Mouse (Mus musculus) spleen, postnatal 36 days (tissue): ENCODE results near the gene Bsn.

Experiments
- DNase-seq, 2 experiments: peaks; one replicate each; pipeline ENCODE4 v3.0.0; 2022; ENCODE audit warnings: low spot score in 2 of 2, mixed read lengths in 1 of 2

The Bsn gene

GRCm38 (mm10) chr9:108126436-108127180, 63.6 kb downstream of the Bsn start:
- DNase-seq, result no peak

GRCm38 (mm10) chr9:108125731-108126130, 64.5 kb downstream of the Bsn start:
- DNase-seq, result no peak

- DNase-seq, result no peak
Observed at GRCm38 (mm10) chr9:108123916-108124315, 66.3 kb downstream of the Bsn start.

- DNase-seq, result no peak
Observed at GRCm38 (mm10) chr9:108121170-108121969, 68.8 kb downstream of the Bsn start.

- peak in 1 of 2 experiments; percentile 47 for DNase-seq
Observed at GRCm38 (mm10) chr9:108120671-108121070, 69.5 kb downstream of the Bsn start.

GRCm38 (mm10) chr9:108119891-108120411, 70.2 kb downstream of the Bsn start:
- DNase-seq, result no peak

- DNase-seq, result no peak
Observed at GRCm38 (mm10) chr9:108117143-108117542, 73.0 kb downstream of the Bsn start.

DNA sequence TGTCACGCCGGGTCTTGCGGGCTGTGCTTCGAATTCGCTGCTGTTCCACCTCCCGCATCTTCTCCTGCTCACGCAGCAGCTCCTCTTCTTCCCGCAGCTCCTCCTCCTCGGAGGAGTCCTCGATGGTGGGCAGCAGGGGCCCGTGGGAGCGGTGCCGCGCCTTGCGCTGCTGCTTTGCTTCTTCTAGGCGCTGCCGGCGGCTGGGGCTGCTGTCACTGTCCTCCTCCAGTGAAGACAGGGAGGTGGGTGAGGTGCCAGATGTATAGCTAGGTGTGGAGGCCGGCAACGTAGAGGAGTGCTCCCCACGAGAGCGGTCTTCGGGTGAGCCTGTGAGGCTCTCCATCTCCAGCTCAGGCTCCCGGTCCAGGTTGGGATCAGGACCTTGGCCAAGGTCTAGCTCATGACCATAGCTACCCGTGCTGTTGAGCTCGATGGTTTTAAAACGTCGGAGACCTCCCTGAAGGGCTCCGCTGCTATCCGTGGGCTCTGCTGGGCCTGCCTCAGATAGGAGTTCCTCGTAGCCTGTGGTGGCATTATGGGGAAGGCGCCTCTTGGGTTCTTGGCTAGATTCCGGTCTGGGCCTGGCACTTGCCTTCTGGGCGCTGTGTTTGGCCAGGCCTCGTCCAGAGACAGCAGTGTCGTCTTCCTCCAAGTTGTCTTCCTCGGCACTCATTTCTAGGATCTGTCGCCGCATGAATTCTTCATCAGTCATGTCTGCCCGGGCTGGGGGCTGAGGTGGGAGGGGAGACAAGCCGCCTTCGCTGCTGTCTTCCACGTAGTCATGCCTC, 74.7 kb downstream of the Bsn start:
- DNase-seq, result no peak

DNA sequence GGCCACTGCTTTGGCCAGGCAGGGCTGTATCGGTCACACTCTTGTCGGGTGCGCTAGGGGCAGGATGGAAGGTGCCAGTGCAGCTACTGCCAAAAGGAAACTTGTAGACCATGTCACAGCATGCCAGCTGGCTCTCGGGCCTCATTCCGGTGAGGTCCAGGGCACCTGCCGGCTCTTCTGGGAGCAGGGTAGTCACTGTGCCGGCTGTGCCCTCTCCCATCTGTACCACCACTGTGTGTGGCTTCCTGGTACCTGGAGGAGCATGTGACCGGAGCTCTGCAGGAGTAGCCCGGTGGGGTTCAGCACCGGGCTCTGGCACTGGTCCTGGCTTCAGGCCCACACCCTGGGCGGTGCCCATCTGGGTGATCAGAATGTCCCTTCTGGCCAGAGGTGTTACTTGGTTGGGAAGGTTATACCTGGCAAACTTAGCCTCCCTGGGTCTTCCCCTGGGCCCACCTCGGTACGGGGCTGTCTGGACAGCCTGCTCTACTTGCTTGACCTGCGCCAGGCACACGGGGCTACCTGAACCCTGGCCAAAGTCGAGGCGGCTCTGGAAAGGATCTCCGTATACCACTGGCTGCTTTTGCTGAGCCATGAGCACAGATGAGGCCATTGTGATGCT, 77.4 kb downstream of the Bsn start:
- no peak for DNase-seq

GRCm38 (mm10) chr9:108111593-108112121, 78.5 kb downstream of the Bsn start:
- DNase-seq, result no peak

DNA sequence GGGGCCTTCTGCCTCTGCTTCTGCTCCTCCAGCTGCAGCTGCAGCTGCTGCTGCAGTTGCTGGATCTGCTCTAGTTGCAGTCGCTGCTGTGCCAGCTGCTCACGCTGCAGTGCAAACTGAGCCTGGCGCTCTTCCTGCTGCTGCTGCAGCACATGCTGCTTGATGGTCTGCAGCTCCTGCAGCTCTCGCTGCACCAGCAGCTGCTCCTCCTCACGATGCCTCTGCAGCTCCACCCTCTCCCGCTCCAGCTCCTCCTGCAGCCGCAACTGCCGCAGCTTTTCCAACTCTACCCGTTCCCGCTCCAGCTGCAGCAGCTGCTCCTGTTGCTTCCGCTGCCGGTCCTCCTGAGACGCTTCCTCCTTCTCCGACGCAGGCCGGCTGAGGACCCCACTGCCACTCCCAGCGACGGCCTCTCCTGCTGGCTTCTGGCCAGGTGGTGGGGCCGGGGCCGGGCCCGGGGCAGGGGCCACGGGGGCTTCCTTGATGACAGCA, 79.0 kb downstream of the Bsn start:
- DNase-seq, result no peak

DNA sequence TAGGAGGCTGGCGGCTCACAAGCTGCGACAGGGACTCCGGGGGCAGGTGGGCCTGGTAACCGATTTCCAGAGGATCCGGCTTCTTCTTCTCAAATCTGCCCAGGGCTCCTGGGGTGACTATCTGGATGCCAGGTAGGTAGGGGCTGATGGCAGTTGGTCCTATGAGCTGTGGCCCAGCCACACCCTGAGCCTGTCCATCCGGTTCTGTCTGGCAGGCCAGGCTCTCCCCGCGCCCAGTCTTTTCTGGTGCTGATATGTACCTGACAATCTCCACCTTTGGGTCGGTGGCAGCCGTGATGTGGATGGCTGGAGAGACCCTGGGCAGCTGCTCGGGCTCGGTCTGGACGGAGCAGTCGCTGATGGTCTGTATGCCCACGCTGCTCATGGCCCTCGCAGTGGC, 80.0 kb downstream of the Bsn start:
- no peak for DNase-seq

GRCm38 (mm10) chr9:108107867-108108266, 82.3 kb downstream of the Bsn start:
- no peak for DNase-seq

- DNase-seq, result no peak
Observed at GRCm38 (mm10) chr9:108106090-108106489, 84.1 kb downstream of the Bsn start.

DNA sequence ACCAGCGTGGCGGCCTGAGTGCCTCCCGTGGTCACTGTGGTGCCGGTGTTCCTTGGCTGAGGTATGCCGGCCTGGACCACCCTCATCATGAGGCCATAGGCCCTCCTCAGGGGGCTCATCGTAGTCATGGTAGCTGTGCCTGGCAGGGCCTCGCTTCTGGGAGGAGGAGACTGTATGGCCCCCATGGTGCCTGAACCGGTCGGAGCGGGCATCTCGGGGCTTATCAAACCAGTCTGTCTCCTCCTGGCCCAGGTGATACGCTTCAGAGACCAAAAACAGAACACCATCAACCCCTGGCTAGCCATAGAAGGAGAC, 84.7 kb downstream of the Bsn start:
- no peak for DNase-seq

DNA sequence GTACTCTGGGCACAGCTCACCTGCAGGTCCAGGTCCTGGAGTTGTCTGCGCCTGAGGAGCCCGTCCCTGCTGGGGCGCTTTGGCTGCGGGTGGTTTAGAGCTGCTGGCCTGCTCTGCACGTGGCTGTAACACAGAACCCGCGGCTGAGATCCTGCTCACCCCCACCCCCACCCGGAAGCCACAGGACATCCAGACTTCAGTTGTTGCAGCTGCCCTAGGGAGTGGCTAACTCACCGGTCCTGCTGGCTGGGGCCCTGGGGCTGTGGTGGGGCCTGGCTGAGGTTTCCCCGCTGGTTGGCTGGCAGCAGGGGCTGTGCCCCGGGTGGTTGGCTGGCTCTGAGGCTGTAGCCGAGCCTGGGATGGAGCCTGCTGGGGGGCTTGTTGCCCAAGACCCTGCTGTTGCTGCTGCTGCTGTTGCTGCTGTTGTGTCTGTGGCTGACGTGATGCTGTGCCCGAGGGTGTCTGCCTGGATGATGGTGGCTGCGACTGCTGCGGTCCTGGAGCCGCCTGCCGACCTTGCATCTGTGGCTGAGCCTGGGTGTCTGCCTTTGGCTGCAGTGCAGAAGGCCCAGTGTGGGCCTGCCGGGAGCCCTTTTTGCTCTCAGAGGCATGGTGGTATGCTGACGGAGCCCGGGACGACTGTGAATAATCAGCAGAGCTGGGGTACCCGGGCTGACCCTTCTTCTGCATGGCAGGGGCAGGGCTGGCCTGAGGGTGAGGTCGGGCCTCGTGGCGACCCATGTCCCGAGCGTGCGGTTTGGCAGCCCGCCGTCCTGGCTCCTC, 85.2 kb downstream of the Bsn start:
- DNase-seq, result no peak

DNA sequence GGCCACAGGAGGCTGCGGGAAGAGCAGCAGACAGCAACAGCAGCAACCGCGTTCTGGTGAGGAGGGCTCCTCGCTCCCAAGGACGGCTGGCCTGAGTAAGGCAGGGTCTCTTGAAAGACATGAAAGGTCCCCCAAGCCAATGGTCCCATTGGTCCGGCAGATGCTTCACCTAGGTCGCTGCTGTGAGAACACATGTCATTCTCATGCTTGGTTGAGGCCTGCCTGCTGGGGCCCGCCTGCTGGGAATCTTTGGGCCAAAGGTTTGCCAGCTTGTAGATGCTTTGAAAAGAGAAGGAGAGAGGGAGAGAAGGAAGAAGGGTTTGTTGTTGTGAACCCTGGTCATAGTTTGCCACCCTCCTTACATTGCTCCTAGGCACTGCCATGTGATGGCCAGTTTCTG, 90.6 kb downstream of the Bsn start:
- DNase-seq, result no peak

- DNase-seq, result no peak
Observed at GRCm38 (mm10) chr9:108095949-108096712, 94.1 kb downstream of the Bsn start.

DNA sequence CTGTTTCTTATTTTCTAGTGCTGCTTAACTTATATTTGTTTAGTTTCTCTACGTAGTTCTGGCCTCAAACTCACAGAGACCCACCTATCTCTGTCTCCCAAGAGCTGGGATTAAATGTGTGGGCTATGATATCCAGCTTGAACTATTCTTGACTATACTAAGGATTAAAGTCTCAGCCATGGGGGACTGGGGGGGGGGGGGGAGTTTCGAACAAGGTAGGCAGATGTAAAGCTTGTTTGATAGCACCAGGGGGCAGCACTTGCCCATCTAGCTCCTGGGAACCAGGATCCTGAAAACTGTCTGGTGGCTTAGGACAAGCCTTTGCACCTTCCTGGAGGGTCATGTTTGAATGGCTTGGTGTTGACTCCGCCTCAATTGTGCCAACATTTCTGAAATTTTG, 94.7 kb downstream of the Bsn start:
- DNase-seq, result peak; percentile 55 to 65

GRCm38 (mm10) chr9:108094998-108095411, 95.2 kb downstream of the Bsn start:
- peak; percentile 74 to 84 for DNase-seq
